Mouse (Mus musculus): ENCODE results near the gene Agbl4. TPM values are rescaled to one million over a fixed set of nuclear protein-coding genes. Genes with fewer than 3 reads are reported as not detected.
A peak's percentile ranks its signal among the peaks of the same experiment; 100 is the strongest.

Gene Agbl4
- polyA plus RNA-seq, 1 experiment from 2014 or later = 3.4 TPM

- Histone ChIP-seq H3K27me3 (ENCODE audit: control insufficient read depth, insufficient read depth, low read length) (no peaks in the 10 kb centered on the region), H3K9ac (replicated peaks; ENCODE audit: low read depth, low read length) (no peak overlapping the region), H3K27ac (ENCODE audit: low read depth, low read length) (no peak overlapping the region), H3K36me3 (ENCODE audit: control insufficient read depth, insufficient read depth, low read length) (no peaks in the 10 kb centered on the region), H3K4me2 (ENCODE audit: low read depth, low read length) (no peak overlapping the region), H3K4me3 (ENCODE audit: low read depth, low read length) (no peak overlapping the region), H3K9me3 (ENCODE audit: control insufficient read depth, low read length) (no peaks in the 10 kb centered on the region), H3K4me1 (ENCODE audit: control insufficient read depth, insufficient read depth, low read length) (no peaks in the 10 kb centered on the region)
- ATAC-seq (ENCODE audit: low read depth) = no peak
- 93% methylated on average over 4 of the region's 4 CpGs for WGBS
Measured at GRCm38 (mm10) chr4:111589467-111590170, 1192.2 kb downstream of the Agbl4 start.

GRCm38 (mm10) chr4:111594655-111595295 is 1197.3 kb downstream of the Agbl4 start:
- ATAC-seq (ENCODE audit: low read depth) = no peak
- no peak overlapping the region for H3K27ac ChIP-seq (ENCODE audit: low read depth, low read length)
- H3K4me3 ChIP-seq (ENCODE audit: low read depth, low read length) = no peak overlapping the region
- H3K9ac ChIP-seq (replicated peaks; ENCODE audit: low read depth, low read length) = no peak overlapping the region
- no peaks in the 10 kb centered on the region for H3K9me3 ChIP-seq (ENCODE audit: control insufficient read depth, low read length)
- no peaks in the 10 kb centered on the region for H3K4me1 ChIP-seq (ENCODE audit: control insufficient read depth, insufficient read depth, low read length)
- WGBS = 88% methylated on average over 3 of the region's 3 CpGs
- H3K4me2 ChIP-seq (ENCODE audit: low read depth, low read length) = no peak overlapping the region
- no peaks in the 10 kb centered on the region for H3K27me3 ChIP-seq (ENCODE audit: control insufficient read depth, insufficient read depth, low read length)
- H3K36me3 ChIP-seq (ENCODE audit: control insufficient read depth, insufficient read depth, low read length) = no peaks in the 10 kb centered on the region

- Histone ChIP-seq H3K4me3 (ENCODE audit: low read depth, low read length) (no peak overlapping the region), H3K27ac (ENCODE audit: low read depth, low read length) (no peak overlapping the region), H3K4me2 (ENCODE audit: low read depth, low read length) (no peak overlapping the region), H3K36me3 (ENCODE audit: control insufficient read depth, insufficient read depth, low read length) (no peaks in the 10 kb centered on the region), H3K9ac (replicated peaks; ENCODE audit: low read depth, low read length) (no peak overlapping the region), H3K27me3 (ENCODE audit: control insufficient read depth, insufficient read depth, low read length) (no peaks in the 10 kb centered on the region), H3K9me3 (ENCODE audit: control insufficient read depth, low read length) (no peaks in the 10 kb centered on the region), H3K4me1 (ENCODE audit: control insufficient read depth, insufficient read depth, low read length) (no peaks in the 10 kb centered on the region)
- ATAC-seq (ENCODE audit: low read depth) = peak; percentile 92
- WGBS = 95% methylated on average over 2 of the region's 2 CpGs
Measured at GRCm38 (mm10) chr4:111597249-111597661, 1199.8 kb downstream of the Agbl4 start.

- 59% methylated on average over 1 of the region's 1 CpGs for WGBS
- no peak overlapping the region for H3K4me2 ChIP-seq (ENCODE audit: low read depth, low read length)
Measured at GRCm38 (mm10) chr4:111597986-111598385, 1200.5 kb downstream of the Agbl4 start.

GRCm38 (mm10) chr4:111603194-111603593 is 1205.7 kb downstream of the Agbl4 start:
- H3K4me2 ChIP-seq (ENCODE audit: low read depth, low read length) = no peak overlapping the region
- no peaks in the 10 kb centered on the region for H3K36me3 ChIP-seq (ENCODE audit: control insufficient read depth, insufficient read depth, low read length)
- H3K9me3 ChIP-seq (ENCODE audit: control insufficient read depth, low read length) = no peaks in the 10 kb centered on the region
- no peak overlapping the region for H3K9ac ChIP-seq (replicated peaks; ENCODE audit: low read depth, low read length)
- no peak overlapping the region for H3K4me3 ChIP-seq (ENCODE audit: low read depth, low read length)
- H3K27ac ChIP-seq (ENCODE audit: low read depth, low read length) = no peak overlapping the region
- no peak for ATAC-seq (ENCODE audit: low read depth)
- WGBS = 92% methylated on average over 2 of the region's 2 CpGs
- no peaks in the 10 kb centered on the region for H3K27me3 ChIP-seq (ENCODE audit: control insufficient read depth, insufficient read depth, low read length)
- no peaks in the 10 kb centered on the region for H3K4me1 ChIP-seq (ENCODE audit: control insufficient read depth, insufficient read depth, low read length)

More at GRCm38 (mm10) chr4:111597986-111598385, 1200.5 kb downstream of the Agbl4 start:
- H3K4me3 ChIP-seq (ENCODE audit: low read depth, low read length) = no peak overlapping the region
- no peaks in the 10 kb centered on the region for H3K27me3 ChIP-seq (ENCODE audit: control insufficient read depth, insufficient read depth, low read length)
- no peak overlapping the region for H3K9ac ChIP-seq (replicated peaks; ENCODE audit: low read depth, low read length)
- no peak for ATAC-seq (ENCODE audit: low read depth)
- H3K4me1 ChIP-seq (ENCODE audit: control insufficient read depth, insufficient read depth, low read length) = no peaks in the 10 kb centered on the region
- H3K36me3 ChIP-seq (ENCODE audit: control insufficient read depth, insufficient read depth, low read length) = no peaks in the 10 kb centered on the region
- H3K9me3 ChIP-seq (ENCODE audit: control insufficient read depth, low read length) = no peaks in the 10 kb centered on the region
- H3K27ac ChIP-seq (ENCODE audit: low read depth, low read length) = no peak overlapping the region

DNA sequence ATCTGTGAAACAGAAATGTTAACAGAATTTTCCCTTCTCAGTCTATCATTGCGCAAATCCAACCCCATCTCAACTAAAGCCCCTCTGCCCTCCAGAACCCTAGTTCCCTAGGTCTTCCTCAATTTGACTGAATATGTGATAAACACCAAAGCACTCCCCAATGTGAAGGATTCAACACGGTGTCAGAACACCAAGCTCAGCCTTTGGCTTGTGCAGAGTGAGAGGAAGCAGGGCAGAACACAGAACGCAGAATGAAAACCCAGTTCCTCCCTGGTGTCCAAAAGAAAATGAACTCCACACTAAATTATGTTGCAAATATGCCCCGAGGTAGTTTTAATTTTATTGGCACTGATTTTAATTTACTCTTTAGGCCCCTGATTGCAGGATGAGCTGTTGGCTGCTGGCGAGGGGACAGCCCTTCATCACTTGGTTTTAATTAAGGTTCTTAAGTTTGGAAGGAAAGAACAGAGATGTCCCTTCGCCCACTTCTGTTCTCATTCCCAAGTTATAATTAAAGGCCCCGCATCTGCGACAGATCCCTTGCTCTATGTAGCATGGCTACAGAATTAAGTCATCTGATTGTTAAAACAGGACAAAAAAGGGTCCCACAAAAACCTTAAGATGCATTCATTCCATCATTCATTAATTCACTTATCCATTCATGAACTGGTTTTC is 1210.5 kb downstream of the Agbl4 start:
- no peaks in the 10 kb centered on the region for H3K4me1 ChIP-seq (ENCODE audit: control insufficient read depth, insufficient read depth, low read length)
- no peak for ATAC-seq (ENCODE audit: low read depth)
- H3K9ac ChIP-seq (replicated peaks; ENCODE audit: low read depth, low read length) = no peak overlapping the region
- no peak overlapping the region for H3K27ac ChIP-seq (ENCODE audit: low read depth, low read length)
- no peak overlapping the region for H3K4me3 ChIP-seq (ENCODE audit: low read depth, low read length)
- no peaks in the 10 kb centered on the region for H3K27me3 ChIP-seq (ENCODE audit: control insufficient read depth, insufficient read depth, low read length)
- H3K4me2 ChIP-seq (ENCODE audit: low read depth, low read length) = no peak overlapping the region
- no peaks in the 10 kb centered on the region for H3K9me3 ChIP-seq (ENCODE audit: control insufficient read depth, low read length)
- H3K36me3 ChIP-seq (ENCODE audit: control insufficient read depth, insufficient read depth, low read length) = no peaks in the 10 kb centered on the region
- 62% methylated on average over 8 of the region's 8 CpGs for WGBS

- Histone ChIP-seq H3K9me3 (ENCODE audit: control insufficient read depth, low read length) (no peaks in the 10 kb centered on the region), H3K27me3 (ENCODE audit: control insufficient read depth, insufficient read depth, low read length) (no peaks in the 10 kb centered on the region), H3K36me3 (ENCODE audit: control insufficient read depth, insufficient read depth, low read length) (no peaks in the 10 kb centered on the region), H3K27ac (ENCODE audit: low read depth, low read length) (no peak overlapping the region), H3K4me1 (ENCODE audit: control insufficient read depth, insufficient read depth, low read length) (no peaks in the 10 kb centered on the region), H3K4me2 (ENCODE audit: low read depth, low read length) (no peak overlapping the region), H3K4me3 (ENCODE audit: low read depth, low read length) (no peak overlapping the region), H3K9ac (replicated peaks; ENCODE audit: low read depth, low read length) (no peak overlapping the region)
- no peak for ATAC-seq (ENCODE audit: low read depth)
- 46% methylated on average over 2 of the region's 2 CpGs for WGBS
Measured at GRCm38 (mm10) chr4:111621865-111622264, 1224.4 kb downstream of the Agbl4 start.

GRCm38 (mm10) chr4:111624914-111625313 is 1227.5 kb downstream of the Agbl4 start:
- no peaks in the 10 kb centered on the region for H3K9me3 ChIP-seq (ENCODE audit: control insufficient read depth, low read length)
- ATAC-seq (ENCODE audit: low read depth) = no peak
- no peaks in the 10 kb centered on the region for H3K4me1 ChIP-seq (ENCODE audit: control insufficient read depth, insufficient read depth, low read length)
- WGBS = 67% methylated on average over 5 of the region's 5 CpGs
- no peaks in the 10 kb centered on the region for H3K36me3 ChIP-seq (ENCODE audit: control insufficient read depth, insufficient read depth, low read length)
- H3K9ac ChIP-seq (replicated peaks; ENCODE audit: low read depth, low read length) = no peak overlapping the region
- no peak overlapping the region for H3K4me3 ChIP-seq (ENCODE audit: low read depth, low read length)
- no peak overlapping the region for H3K27ac ChIP-seq (ENCODE audit: low read depth, low read length)
- no peak overlapping the region for H3K4me2 ChIP-seq (ENCODE audit: low read depth, low read length)
- no peaks in the 10 kb centered on the region for H3K27me3 ChIP-seq (ENCODE audit: control insufficient read depth, insufficient read depth, low read length)
